Mouse (Mus musculus): Measurements from ENCODE around the gene Hjurp. TPM values are rescaled to one million over a fixed set of nuclear protein-coding genes. Genes with fewer than 3 reads are reported as not detected.

The Hjurp gene
- polyA plus RNA-seq, 1 experiment from 2014 or later = 169 TPM

- no peak overlapping the region for H3K4me2 ChIP-seq (replicated peaks)
- no peak overlapping the region for H3K9ac ChIP-seq
- 85% methylated on average over 4 of the region's 4 CpGs for WGBS
- no peak for ATAC-seq (ENCODE audit: low FRiP score)
- H3K4me3 ChIP-seq = no peak overlapping the region
- H3K9me3 ChIP-seq (replicated peaks) = no peaks in the 10 kb centered on the region
- no peaks in the 10 kb centered on the region for H3K27me3 ChIP-seq
- H3K36me3 ChIP-seq = peaks cover 46% of the 10 kb centered on the region
- H3K27ac ChIP-seq = no peak overlapping the region
- H3K4me1 ChIP-seq = peaks cover 19% of the 10 kb centered on the region
Observed at GRCm38 (mm10) chr1:88273832-88274231, 3.6 kb downstream of the Hjurp start.

DNA sequence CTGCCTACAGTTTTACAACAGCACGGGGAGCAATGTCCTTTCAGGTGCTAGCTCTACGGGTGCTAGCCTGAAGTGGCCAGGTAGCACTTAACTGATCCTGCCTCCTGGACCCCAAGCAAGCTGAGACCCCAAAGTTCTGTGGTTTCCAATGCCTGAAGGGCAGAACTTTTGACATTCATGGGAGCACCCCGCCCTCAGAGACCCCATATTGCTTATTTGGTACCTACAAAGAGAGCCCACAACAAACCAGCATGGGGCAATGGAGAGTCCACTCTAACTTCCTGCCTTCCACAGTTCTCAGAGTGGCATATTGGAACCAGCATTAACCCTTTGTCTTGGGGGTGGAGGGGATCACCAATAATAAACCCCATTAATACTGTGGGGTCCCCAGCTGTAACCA is 4.1 kb downstream of the Hjurp start:
- ATAC-seq (ENCODE audit: low FRiP score) = no peak
- Histone ChIP-seq H3K4me2 (replicated peaks) (no peak overlapping the region), H3K4me1 (peaks cover 19% of the 10 kb centered on the region), H3K27ac (no peak overlapping the region), H3K4me3 (no peak overlapping the region), H3K36me3 (peaks cover 51% of the 10 kb centered on the region), H3K9me3 (replicated peaks) (no peaks in the 10 kb centered on the region), H3K9ac (no peak overlapping the region), H3K27me3 (no peaks in the 10 kb centered on the region)
- 96% methylated on average over 3 of the region's 3 CpGs for WGBS

DNA sequence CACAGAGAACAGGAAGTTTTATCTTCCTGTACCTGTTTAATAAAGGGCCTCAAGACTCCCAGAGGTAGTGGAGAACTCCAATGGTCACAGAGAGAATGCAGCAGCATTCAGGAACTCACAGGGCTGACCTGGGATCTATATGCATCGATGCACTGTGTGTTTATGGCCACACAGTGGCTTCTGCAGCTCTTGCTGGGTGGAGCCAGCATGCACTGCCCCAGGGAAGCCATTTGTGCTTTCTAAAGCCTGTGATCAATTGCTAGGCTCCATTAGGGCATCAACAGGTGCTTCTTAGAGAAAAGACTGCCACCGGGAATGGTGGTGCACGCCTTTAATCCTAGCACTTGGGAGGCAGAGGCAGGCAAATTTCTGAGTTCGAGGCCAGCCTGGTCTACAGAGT is 4.6 kb downstream of the Hjurp start:
- Histone ChIP-seq H3K4me1 (peaks cover 19% of the 10 kb centered on the region), H3K4me2 (replicated peaks) (no peak overlapping the region), H3K36me3 (peaks cover 56% of the 10 kb centered on the region), H3K9me3 (replicated peaks) (no peaks in the 10 kb centered on the region), H3K9ac (no peak overlapping the region), H3K4me3 (no peak overlapping the region), H3K27ac (no peak overlapping the region), H3K27me3 (no peaks in the 10 kb centered on the region)
- WGBS = 62% methylated on average over 4 of the region's 4 CpGs
- ATAC-seq (ENCODE audit: low FRiP score) = no peak

DNA sequence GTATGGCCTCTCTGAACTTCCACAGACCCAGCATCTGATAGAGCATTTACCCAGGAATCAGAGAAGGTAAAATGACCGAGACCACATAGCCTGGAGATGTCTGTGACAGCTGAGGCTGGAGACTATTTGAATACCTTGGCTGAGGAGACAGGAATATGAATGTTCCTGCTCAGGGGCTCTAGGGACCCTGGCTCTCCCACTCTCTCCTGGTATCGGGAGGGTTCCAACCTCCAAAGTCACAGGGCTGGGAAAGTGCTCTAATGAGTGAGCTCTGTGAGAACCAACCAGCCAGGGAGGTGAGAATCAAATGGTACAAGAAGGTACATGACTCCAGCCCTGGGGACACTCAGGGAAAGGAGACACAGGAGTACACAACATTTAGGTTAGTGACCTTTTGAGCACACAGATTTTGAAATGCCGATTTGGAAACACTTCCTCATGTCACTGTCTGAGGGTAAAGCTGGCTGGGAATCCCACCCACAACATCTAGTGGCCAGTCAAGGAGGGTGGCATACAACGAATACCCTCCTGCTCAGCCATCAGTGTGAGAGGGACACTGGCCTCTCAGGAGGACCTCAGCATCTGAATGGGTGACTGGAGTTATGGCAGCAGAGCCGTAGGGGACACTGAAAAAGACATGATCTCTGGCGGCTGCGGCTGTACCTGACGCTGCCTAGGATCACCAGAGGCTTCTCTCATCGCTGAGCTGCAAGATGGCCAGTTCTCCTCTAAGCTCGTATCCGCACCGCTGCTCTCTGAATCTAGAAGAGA is 7.7 kb downstream of the Hjurp start:
- 90% methylated on average over 12 of the region's 12 CpGs for WGBS
- ATAC-seq (ENCODE audit: low FRiP score) = no peak

GRCm38 (mm10) chr1:88268070-88268469 is 9.4 kb downstream of the Hjurp start:
- H3K4me2 ChIP-seq (replicated peaks) = no peak overlapping the region
- H3K4me1 ChIP-seq = no peaks in the 10 kb centered on the region
- no peak overlapping the region for H3K4me3 ChIP-seq
- H3K36me3 ChIP-seq = peaks cover 86% of the 10 kb centered on the region
- H3K27me3 ChIP-seq = no peaks in the 10 kb centered on the region
- H3K9ac ChIP-seq = no peak overlapping the region
- H3K27ac ChIP-seq = no peak overlapping the region
- ATAC-seq (ENCODE audit: low FRiP score) = no peak
- 88% methylated on average over 6 of the region's 6 CpGs for WGBS
- H3K9me3 ChIP-seq (replicated peaks) = 0 out of 2 replicates have a peak, but pooled peaks cover 13% of the 10 kb centered on the region

More for the DNA sequence above, 7.7 kb downstream of the Hjurp start:
- Histone ChIP-seq H3K27me3 (no peaks in the 10 kb centered on the region), H3K36me3 (peaks cover 84% of the 10 kb centered on the region), H3K4me3 (no peak overlapping the region), H3K9ac (no peak overlapping the region), H3K4me2 (replicated peaks) (no peak overlapping the region), H3K27ac (no peak overlapping the region), H3K4me1 (no peaks in the 10 kb centered on the region), H3K9me3 (replicated peaks) (0 out of 2 replicates have a peak, but pooled peaks cover 8% of the 10 kb centered on the region)

GRCm38 (mm10) chr1:88267489-88267888 is 9.9 kb downstream of the Hjurp start:
- no peak overlapping the region for H3K27ac ChIP-seq
- H3K9ac ChIP-seq = no peak overlapping the region
- 95% methylated on average over 6 of the region's 6 CpGs for WGBS
- H3K9me3 ChIP-seq (replicated peaks) = 0 out of 2 replicates have a peak, but pooled peaks cover 13% of the 10 kb centered on the region
- no peak overlapping the region for H3K4me3 ChIP-seq
- peaks cover 86% of the 10 kb centered on the region for H3K36me3 ChIP-seq
- ATAC-seq (ENCODE audit: low FRiP score) = 0 out of 2 replicates have a peak, but pooled peaks have one; percentile 0
- no peaks in the 10 kb centered on the region for H3K27me3 ChIP-seq
- no peaks in the 10 kb centered on the region for H3K4me1 ChIP-seq
- no peak overlapping the region for H3K4me2 ChIP-seq (replicated peaks)

DNA sequence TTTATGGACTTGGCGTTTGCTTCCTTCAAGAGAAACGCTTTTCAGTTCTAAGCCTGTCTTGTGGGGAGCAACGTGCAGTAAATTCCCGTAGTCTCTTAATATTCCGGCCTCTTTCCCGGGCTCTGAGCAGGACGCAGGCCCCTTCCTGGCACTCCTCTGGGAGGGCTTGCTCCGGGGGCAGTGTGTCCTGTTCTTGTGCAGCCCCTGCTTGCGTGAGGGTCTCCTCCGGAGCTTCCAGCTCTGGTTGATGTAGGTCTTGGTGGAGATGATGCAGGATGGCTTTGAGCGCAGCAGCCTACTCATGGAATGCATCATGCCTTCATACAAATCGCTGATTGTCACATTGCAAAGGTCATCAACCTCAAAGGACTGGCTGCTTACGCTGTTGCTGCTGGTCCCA is 11.3 kb downstream of the Hjurp start:
- WGBS = 88% methylated on average over 13 of the region's 13 CpGs
- ATAC-seq (ENCODE audit: low FRiP score) = no peak
- Histone ChIP-seq H3K36me3 (peaks cover 89% of the 10 kb centered on the region), H3K4me2 (replicated peaks) (no peak overlapping the region), H3K27me3 (no peaks in the 10 kb centered on the region), H3K4me3 (no peak overlapping the region), H3K9me3 (replicated peaks) (peaks cover 17% of the 10 kb centered on the region; the same call in 1 of the 2 replicates), H3K4me1 (no peaks in the 10 kb centered on the region), H3K27ac (no peak overlapping the region), H3K9ac (no peak overlapping the region)

GRCm38 (mm10) chr1:88264869-88265240 is 12.6 kb downstream of the Hjurp start:
- Histone ChIP-seq H3K9ac (no peak overlapping the region), H3K9me3 (replicated peaks) (peaks cover 22% of the 10 kb centered on the region), H3K27me3 (no peaks in the 10 kb centered on the region), H3K4me1 (no peaks in the 10 kb centered on the region), H3K27ac (no peak overlapping the region), H3K4me3 (no peak overlapping the region), H3K4me2 (replicated peaks) (no peak overlapping the region), H3K36me3 (peaks cover 99% of the 10 kb centered on the region)
- ATAC-seq (ENCODE audit: low FRiP score) = no peak
- WGBS = 77% methylated on average over 4 of the region's 4 CpGs

GRCm38 (mm10) chr1:88264237-88264868 is 13.1 kb downstream of the Hjurp start:
- Histone ChIP-seq H3K4me3 (no peak overlapping the region), H3K4me2 (replicated peaks) (no peak overlapping the region), H3K36me3 (peaks cover 99% of the 10 kb centered on the region), H3K9ac (no peak overlapping the region), H3K9me3 (replicated peaks) (peaks cover 27% of the 10 kb centered on the region), H3K4me1 (no peaks in the 10 kb centered on the region), H3K27ac (no peak overlapping the region), H3K27me3 (no peaks in the 10 kb centered on the region)
- 92% methylated on average over 7 of the region's 7 CpGs for WGBS
- no peak for ATAC-seq (ENCODE audit: low FRiP score)

DNA sequence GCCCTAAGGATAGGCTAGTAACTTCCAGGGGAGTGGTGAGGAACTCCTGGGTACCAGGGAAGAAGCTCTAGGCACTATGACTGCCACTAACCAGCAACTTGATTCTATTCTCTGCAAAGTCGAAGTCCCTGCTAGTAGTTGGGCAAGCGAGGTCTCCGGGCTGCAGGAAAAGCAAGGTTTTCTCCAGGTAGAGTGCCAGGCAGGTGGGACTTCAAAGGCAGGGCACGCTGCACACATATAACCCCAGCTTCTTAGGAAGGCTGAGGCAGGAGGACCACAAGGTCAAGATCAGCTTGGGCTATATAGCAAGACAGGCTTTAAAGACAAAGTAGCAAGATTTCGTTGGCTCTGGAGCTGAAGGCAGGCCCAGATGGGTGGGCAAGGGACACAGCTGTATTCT is 13.7 kb downstream of the Hjurp start:
- H3K4me2 ChIP-seq (replicated peaks) = no peak overlapping the region
- H3K9ac ChIP-seq = no peak overlapping the region
- H3K4me1 ChIP-seq = no peaks in the 10 kb centered on the region
- peaks cover 30% of the 10 kb centered on the region for H3K9me3 ChIP-seq (replicated peaks)
- no peak for ATAC-seq (ENCODE audit: low FRiP score)
- no peaks in the 10 kb centered on the region for H3K27me3 ChIP-seq
- peaks cover 95% of the 10 kb centered on the region for H3K36me3 ChIP-seq
- H3K4me3 ChIP-seq = no peak overlapping the region
- H3K27ac ChIP-seq = no peak overlapping the region
- WGBS = 92% methylated on average over 5 of the region's 5 CpGs

DNA sequence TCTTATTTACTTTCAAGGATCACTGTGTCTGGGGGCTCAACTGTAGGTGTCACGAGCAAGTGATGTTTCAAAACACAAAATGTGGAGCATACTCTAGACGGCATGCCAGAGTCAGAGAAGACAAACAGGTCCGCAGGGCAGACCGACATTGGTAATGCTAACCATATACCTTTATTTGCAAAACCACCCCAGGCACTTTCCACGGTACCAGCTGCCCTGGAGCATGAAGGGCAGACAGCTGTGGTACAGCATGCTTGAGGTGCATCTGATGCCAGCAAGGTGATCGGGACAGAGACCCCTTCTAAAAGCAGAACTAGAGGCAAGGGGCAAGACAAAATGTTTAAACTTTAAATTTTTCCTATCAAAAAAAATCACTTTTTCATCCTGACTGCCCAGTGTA is 14.5 kb downstream of the Hjurp start:
- no peak overlapping the region for H3K27ac ChIP-seq
- H3K9ac ChIP-seq = no peak overlapping the region
- no peaks in the 10 kb centered on the region for H3K4me1 ChIP-seq
- H3K4me2 ChIP-seq (replicated peaks) = no peak overlapping the region
- no peaks in the 10 kb centered on the region for H3K27me3 ChIP-seq
- peaks cover 36% of the 10 kb centered on the region for H3K9me3 ChIP-seq (replicated peaks)
- no peak overlapping the region for H3K4me3 ChIP-seq
- H3K36me3 ChIP-seq = peaks cover 87% of the 10 kb centered on the region
- WGBS = 78% methylated on average over 6 of the region's 6 CpGs
- ATAC-seq (ENCODE audit: low FRiP score) = no peak

GRCm38 (mm10) chr1:88262255-88262654 is 15.2 kb downstream of the Hjurp start:
- Histone ChIP-seq H3K9ac (no peak overlapping the region), H3K9me3 (replicated peaks) (peaks cover 43% of the 10 kb centered on the region), H3K4me3 (no peak overlapping the region), H3K36me3 (peaks cover 80% of the 10 kb centered on the region), H3K4me2 (replicated peaks) (no peak overlapping the region), H3K27me3 (no peaks in the 10 kb centered on the region), H3K27ac (no peak overlapping the region), H3K4me1 (no peaks in the 10 kb centered on the region)
- 83% methylated on average over 4 of the region's 4 CpGs for WGBS
- ATAC-seq (ENCODE audit: low FRiP score) = no peak

- peaks cover 48% of the 10 kb centered on the region for H3K9me3 ChIP-seq (replicated peaks)
- H3K36me3 ChIP-seq = peaks cover 74% of the 10 kb centered on the region
- no peak overlapping the region for H3K4me2 ChIP-seq (replicated peaks)
- H3K27ac ChIP-seq = no peak overlapping the region
- ATAC-seq (ENCODE audit: low FRiP score) = no peak
- no peak overlapping the region for H3K4me3 ChIP-seq
- WGBS = 85% methylated on average over 7 of the region's 7 CpGs
- H3K27me3 ChIP-seq = no peaks in the 10 kb centered on the region
- H3K9ac ChIP-seq = no peak overlapping the region
- H3K4me1 ChIP-seq = no peaks in the 10 kb centered on the region
Observed at GRCm38 (mm10) chr1:88261706-88262105, 15.7 kb downstream of the Hjurp start.
